Mouse (Mus musculus): ENCODE data around the gene Mid1. TPM values are rescaled to one million over a fixed set of nuclear protein-coding genes. Genes with fewer than 3 reads are reported as not detected.
"Not testable (repeated sequence)": the region's sequence is repeated elsewhere in the genome, so short reads cannot be mapped to it uniquely, and the experiment has no call there.

Mid1 gene
- polyA plus RNA-seq, 1 experiment from 2014 or later = 4.8 TPM

DNA sequence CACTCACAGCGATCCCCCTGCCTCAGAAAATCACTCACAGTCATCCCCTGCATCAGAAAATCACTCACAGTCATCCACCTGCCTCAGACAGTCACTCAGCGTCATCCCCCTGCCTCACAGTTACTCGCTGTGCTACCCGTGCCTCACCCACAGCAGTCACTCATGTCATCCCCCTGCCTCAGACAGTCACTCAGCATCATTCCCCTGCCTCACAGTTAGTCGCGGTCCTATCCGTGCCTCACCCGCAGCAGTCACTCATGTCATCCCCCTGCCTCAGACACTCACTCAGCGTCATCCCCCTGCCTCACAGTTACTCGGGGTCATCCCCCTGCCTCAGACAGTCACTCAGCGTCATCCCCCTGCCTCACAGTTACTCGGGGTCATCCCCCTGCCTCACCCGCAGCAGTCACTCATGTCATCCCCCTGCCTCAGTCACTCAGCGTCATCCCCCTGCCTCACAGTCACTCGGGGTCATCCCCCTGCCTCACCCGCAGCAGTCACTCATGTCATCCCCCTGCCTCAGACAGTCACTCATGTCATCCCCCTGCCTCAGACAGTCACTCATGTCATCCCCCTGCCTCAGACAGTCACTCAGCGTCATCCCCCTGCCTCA lies 311.0 kb downstream of the Mid1 start:
- not testable (repeated sequence) for H3K27ac ChIP-seq (ENCODE audit: low read length); H3K9ac ChIP-seq (ENCODE audit: low read length); H3K4me3 ChIP-seq (ENCODE audit: low read length); H3K4me2 ChIP-seq (ENCODE audit: low read depth, low read length); ATAC-seq (ENCODE audit: low read depth); H3K4me1 ChIP-seq (replicated peaks; ENCODE audit: control insufficient read depth, insufficient read depth, low read length); H3K36me3 ChIP-seq (ENCODE audit: control insufficient read depth, insufficient read depth, low read length); H3K27me3 ChIP-seq (ENCODE audit: control insufficient read depth, insufficient read depth, low read depth, low read length)
- H3K9me3 ChIP-seq (ENCODE audit: control insufficient read depth, low read length) = peaks cover 11% of the 10 kb centered on the region
- 50% methylated on average over 1 of the region's 17 CpGs for WGBS

DNA sequence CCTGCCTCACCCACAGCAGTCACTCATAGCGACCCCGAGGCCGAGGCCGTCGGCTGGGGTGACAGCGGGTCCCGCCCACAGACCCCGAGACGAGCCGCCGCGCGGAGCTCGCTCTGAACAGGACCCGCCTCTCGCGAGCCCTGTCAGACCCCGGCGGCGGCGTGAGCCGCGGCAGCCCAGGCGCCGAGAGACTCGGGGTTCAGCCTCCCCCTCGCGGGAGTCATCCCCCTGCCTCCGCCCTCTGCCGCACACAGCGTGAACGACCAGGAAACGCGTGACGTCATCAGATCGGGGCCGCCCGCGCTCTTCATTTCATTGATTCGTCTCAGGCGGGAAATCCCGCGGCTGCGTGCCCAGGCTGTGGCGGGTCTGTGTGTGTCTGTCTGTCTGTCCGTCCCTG lies 311.9 kb downstream of the Mid1 start:
- not testable (repeated sequence) for H3K4me1 ChIP-seq (replicated peaks; ENCODE audit: control insufficient read depth, insufficient read depth, low read length); ATAC-seq (ENCODE audit: low read depth); H3K36me3 ChIP-seq (ENCODE audit: control insufficient read depth, insufficient read depth, low read length); H3K27ac ChIP-seq (ENCODE audit: low read length); H3K4me3 ChIP-seq (ENCODE audit: low read length); H3K27me3 ChIP-seq (ENCODE audit: control insufficient read depth, insufficient read depth, low read depth, low read length); H3K9ac ChIP-seq (ENCODE audit: low read length); H3K4me2 ChIP-seq (ENCODE audit: low read depth, low read length)
- H3K9me3 ChIP-seq (ENCODE audit: control insufficient read depth, low read length) = peaks cover 11% of the 10 kb centered on the region
- WGBS = no CpG with 5 or more reads among the region's 46 CpGs

GRCm38 (mm10) chrX:169997456-169997853 lies 312.5 kb downstream of the Mid1 start:
- Histone ChIP-seq H3K27ac (ENCODE audit: low read length) (peak overlapping the region; percentile 52; the same call in 1 of the 2 replicates), H3K9me3 (ENCODE audit: control insufficient read depth, low read length) (peaks cover 11% of the 10 kb centered on the region), H3K4me3 (ENCODE audit: low read length) (peak overlapping the region; percentile 45), H3K4me2 (ENCODE audit: low read depth, low read length) (peak overlapping the region; percentile 71), H3K9ac (ENCODE audit: low read length) (peak overlapping the region; percentile 49; the same call in 1 of the 2 replicates)
- not testable (repeated sequence) for H3K36me3 ChIP-seq (ENCODE audit: control insufficient read depth, insufficient read depth, low read length); H3K4me1 ChIP-seq (replicated peaks; ENCODE audit: control insufficient read depth, insufficient read depth, low read length); H3K27me3 ChIP-seq (ENCODE audit: control insufficient read depth, insufficient read depth, low read depth, low read length)
- ATAC-seq (ENCODE audit: low read depth) = peak; percentile 34; the same call in 1 of the 2 replicates
- 20% methylated on average over 6 of the region's 40 CpGs for WGBS

DNA sequence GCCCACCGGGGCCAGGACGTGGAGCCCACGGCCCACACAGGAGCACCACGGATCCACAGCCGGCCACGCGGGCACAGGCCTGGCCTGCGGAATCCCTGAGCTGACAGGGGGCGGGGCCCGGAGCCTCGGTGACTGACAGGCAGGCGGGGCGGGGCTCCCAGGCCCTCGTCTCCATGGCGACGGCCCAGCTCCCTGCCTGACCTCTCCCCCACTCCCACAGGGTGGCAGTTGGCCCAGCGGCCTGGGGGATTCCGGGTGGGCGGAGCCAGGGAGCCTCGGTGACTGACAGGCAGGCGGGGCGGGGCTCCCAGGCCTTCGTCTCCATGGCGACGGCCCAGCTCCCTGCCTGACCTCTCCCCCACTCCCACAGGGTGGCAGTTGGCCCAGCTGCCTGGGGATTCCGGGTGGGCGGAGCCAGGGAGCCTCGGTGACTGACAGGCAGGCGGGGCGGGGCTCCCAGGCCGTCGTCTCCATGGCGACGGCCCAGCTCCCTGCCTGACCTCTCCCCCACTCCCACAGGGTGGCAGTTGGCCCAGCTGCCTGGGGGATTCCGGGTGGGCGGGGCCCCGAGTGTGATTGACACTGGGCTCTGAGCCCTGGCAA lies 313.0 kb downstream of the Mid1 start:
- H3K27ac ChIP-seq (ENCODE audit: low read length) = peak overlapping the region; percentile 52; the same call in 1 of the 2 replicates
- H3K4me1 ChIP-seq (replicated peaks; ENCODE audit: control insufficient read depth, insufficient read depth, low read length); H3K36me3 ChIP-seq (ENCODE audit: control insufficient read depth, insufficient read depth, low read length); H3K27me3 ChIP-seq (ENCODE audit: control insufficient read depth, insufficient read depth, low read depth, low read length): not testable (repeated sequence)
- peak overlapping the region; percentile 49; the same call in 1 of the 2 replicates for H3K9ac ChIP-seq (ENCODE audit: low read length)
- 8% methylated on average over 7 of the region's 37 CpGs for WGBS
- peaks cover 11% of the 10 kb centered on the region for H3K9me3 ChIP-seq (ENCODE audit: control insufficient read depth, low read length)
- ATAC-seq (ENCODE audit: low read depth) = peak; percentile 93
- H3K4me3 ChIP-seq (ENCODE audit: low read length) = peak overlapping the region; percentile 45
- H3K4me2 ChIP-seq (ENCODE audit: low read depth, low read length) = peak overlapping the region; percentile 71

DNA sequence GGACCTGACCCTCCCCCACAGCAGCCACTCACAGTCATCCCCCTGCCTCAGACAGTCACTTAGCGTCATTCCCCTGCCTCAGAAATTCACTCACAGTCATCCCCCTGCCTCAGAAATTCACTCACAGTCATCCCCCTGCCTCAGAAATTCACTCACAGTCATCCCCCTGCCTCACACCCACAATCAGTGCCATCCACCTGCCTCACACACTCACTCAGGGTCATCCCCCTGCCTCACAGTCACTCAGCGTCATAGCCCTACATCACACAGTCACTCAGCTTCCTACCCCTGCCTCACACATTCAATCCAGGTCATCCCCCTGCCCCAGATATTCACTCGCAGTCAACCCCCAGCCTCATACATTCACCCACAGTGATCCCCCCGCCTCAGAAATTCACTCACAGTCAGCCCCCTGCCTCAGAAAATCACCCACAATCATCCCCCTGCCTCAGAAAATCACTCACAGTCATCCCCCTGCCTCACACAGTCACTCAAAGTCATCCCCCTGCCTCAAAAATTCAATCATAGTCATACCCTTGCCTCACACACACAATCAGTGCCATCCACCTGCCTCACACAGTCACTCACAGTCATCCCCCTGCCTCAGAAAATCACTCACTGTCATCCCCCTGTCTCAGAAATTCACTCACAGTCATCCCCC lies 313.7 kb downstream of the Mid1 start:
- H3K36me3 ChIP-seq (ENCODE audit: control insufficient read depth, insufficient read depth, low read length); H3K4me2 ChIP-seq (ENCODE audit: low read depth, low read length); H3K4me3 ChIP-seq (ENCODE audit: low read length); H3K27me3 ChIP-seq (ENCODE audit: control insufficient read depth, insufficient read depth, low read depth, low read length); ATAC-seq (ENCODE audit: low read depth); H3K27ac ChIP-seq (ENCODE audit: low read length); H3K4me1 ChIP-seq (replicated peaks; ENCODE audit: control insufficient read depth, insufficient read depth, low read length); H3K9ac ChIP-seq (ENCODE audit: low read length): not testable (repeated sequence)
- WGBS = 22% methylated on average over 1 of the region's 4 CpGs
- peaks cover 11% of the 10 kb centered on the region for H3K9me3 ChIP-seq (ENCODE audit: control insufficient read depth, low read length)

DNA sequence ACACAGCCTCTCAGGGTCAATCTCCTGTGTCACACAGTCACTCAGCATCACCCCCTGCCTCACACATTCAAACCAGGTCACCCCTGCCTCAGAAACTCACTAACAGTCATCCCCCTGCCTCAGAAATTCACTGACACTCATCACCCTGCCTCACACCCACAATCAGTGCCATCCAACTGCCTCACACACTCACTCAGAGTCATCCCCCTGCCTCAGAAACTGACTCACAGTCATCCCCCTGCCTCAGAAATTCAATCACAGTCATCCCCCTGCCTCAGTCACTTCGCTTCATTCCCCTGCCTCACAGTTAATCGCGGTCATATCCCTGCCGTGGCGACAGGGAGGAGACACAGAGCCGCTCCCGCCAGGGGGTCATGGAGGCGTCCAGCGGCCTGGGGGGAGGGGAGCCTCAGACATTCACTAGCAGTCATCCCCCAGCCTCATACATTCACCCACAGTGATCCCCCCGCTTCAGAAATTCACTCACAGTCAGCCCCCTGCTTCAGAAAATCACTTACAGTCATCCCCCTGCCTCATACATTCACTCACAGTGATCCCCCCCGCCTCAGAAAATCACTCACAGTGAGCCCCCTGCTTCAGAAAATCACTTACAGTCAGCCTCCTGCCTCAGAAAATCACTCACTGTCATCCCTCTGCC lies 314.4 kb downstream of the Mid1 start:
- ATAC-seq (ENCODE audit: low read depth); H3K36me3 ChIP-seq (ENCODE audit: control insufficient read depth, insufficient read depth, low read length); H3K27ac ChIP-seq (ENCODE audit: low read length); H3K9ac ChIP-seq (ENCODE audit: low read length); H3K4me3 ChIP-seq (ENCODE audit: low read length); H3K4me2 ChIP-seq (ENCODE audit: low read depth, low read length); H3K4me1 ChIP-seq (replicated peaks; ENCODE audit: control insufficient read depth, insufficient read depth, low read length); H3K27me3 ChIP-seq (ENCODE audit: control insufficient read depth, insufficient read depth, low read depth, low read length): not testable (repeated sequence)
- 41% methylated on average over 5 of the region's 11 CpGs for WGBS
- peaks cover 11% of the 10 kb centered on the region for H3K9me3 ChIP-seq (ENCODE audit: control insufficient read depth, low read length)

DNA sequence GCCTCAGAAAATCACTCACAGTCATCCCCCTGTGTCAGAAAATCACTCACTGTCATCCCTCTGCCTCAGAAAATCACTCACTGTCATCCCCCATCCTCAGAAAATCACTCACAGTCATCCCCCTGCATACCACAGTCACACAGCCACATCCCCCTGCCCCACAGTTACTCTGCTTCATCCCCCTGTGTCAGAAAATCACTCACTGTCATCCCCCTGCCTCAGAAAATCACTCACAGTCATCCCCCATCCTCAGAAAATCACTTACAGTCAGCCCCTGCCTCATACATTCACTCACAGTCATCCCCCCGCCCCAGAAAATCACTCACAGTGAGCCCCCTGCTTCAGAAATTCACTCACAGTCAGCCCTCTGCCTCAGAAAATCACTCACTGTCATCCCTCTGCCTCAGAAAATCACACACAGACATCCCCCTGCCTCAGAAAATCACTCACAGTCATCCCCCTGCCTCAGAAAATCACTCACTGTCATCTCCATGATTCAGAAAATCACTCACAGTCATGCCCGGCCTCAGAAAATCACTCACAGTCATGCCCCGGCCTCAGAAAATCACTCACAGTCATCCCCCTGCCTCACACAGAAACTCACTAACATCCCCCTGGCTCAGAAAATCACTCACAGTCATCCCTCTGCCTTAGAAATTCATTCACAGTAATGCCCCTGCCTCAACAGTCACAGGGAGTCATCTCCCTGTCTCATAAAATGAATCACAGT lies 315.1 kb downstream of the Mid1 start:
- not testable (repeated sequence) for H3K4me1 ChIP-seq (replicated peaks; ENCODE audit: control insufficient read depth, insufficient read depth, low read length); H3K9ac ChIP-seq (ENCODE audit: low read length); H3K4me2 ChIP-seq (ENCODE audit: low read depth, low read length); H3K27ac ChIP-seq (ENCODE audit: low read length); H3K36me3 ChIP-seq (ENCODE audit: control insufficient read depth, insufficient read depth, low read length); H3K9me3 ChIP-seq (ENCODE audit: control insufficient read depth, low read length); H3K4me3 ChIP-seq (ENCODE audit: low read length); H3K27me3 ChIP-seq (ENCODE audit: control insufficient read depth, insufficient read depth, low read depth, low read length); ATAC-seq (ENCODE audit: low read depth)
- WGBS = no CpG with 5 or more reads among the region's 3 CpGs

- WGBS = 36% methylated on average over 6 of the region's 6 CpGs
- H3K9me3 ChIP-seq (ENCODE audit: control insufficient read depth, low read length); H3K36me3 ChIP-seq (ENCODE audit: control insufficient read depth, insufficient read depth, low read length); ATAC-seq (ENCODE audit: low read depth); H3K4me1 ChIP-seq (replicated peaks; ENCODE audit: control insufficient read depth, insufficient read depth, low read length); H3K4me3 ChIP-seq (ENCODE audit: low read length); H3K9ac ChIP-seq (ENCODE audit: low read length); H3K4me2 ChIP-seq (ENCODE audit: low read depth, low read length); H3K27ac ChIP-seq (ENCODE audit: low read length); H3K27me3 ChIP-seq (ENCODE audit: control insufficient read depth, insufficient read depth, low read depth, low read length): not testable (repeated sequence)
These were observed 315.8 kb downstream of the Mid1 start for GRCm38 (mm10) chrX:170000642-170001387.
